Mouse (Mus musculus): ENCODE results near the gene Myrip. TPM values are rescaled to one million over a fixed set of nuclear protein-coding genes. Genes with fewer than 3 reads are reported as not detected.
A peak's percentile ranks its signal among the peaks of the same experiment; 100 is the strongest.
"Not testable (repeated sequence)": the region's sequence is repeated elsewhere in the genome, so short reads cannot be mapped to it uniquely, and the experiment has no call there.

Gene Myrip
- polyA plus RNA-seq, 1 experiment, result 2.2 TPM

DNA sequence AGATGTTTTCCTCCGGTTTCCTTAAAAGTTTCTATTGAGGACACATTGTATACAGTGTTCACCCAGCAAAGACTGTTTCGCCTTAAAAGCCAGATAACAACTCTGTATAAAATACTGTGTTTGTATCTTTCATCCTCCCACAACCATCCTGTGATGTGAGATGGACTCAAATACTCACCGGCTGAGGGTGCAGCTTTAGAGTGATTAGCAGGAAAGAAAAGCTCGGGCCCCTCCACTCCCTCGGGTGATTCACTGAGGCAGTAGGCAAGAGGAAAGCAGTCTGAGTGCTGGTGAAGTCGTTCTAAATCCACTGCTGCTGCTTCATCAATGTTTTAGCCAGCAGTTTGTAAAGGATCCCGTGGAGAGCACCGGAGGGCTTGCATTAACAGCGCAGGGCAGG is 93.9 kb downstream of the Myrip start:
- no peak for DNase-seq (ENCODE audit: low read depth)

DNA sequence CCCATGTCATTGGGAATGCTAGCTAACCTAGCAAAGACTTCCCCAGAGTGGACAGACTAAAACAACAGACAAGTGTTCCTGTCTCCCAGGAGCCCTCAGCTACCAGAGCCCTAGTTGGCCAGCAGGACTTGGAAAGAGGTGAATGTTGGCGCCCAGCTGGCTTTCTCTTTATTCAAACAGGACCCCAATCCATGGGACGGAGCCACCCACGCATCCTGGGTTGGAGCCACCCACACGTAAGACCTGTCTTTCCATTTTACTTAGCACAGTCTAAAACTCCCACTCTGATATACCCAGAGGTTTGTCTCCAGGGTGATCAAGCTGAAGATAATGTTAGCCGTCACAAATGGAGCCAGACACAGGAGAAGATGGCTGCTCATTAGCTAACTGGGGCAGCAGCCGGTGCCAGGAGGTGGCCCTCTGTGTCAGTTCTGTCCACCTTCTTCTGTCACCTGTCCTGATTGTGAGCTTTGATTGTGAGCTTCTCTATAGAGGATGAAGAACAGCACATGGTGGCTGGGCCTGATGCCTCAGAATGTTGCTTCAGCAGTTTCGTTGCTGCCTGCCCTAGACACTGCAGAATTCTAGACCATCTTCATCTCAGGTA is 95.4 kb downstream of the Myrip start:
- DNase-seq (ENCODE audit: low read depth), result no peak

DNA sequence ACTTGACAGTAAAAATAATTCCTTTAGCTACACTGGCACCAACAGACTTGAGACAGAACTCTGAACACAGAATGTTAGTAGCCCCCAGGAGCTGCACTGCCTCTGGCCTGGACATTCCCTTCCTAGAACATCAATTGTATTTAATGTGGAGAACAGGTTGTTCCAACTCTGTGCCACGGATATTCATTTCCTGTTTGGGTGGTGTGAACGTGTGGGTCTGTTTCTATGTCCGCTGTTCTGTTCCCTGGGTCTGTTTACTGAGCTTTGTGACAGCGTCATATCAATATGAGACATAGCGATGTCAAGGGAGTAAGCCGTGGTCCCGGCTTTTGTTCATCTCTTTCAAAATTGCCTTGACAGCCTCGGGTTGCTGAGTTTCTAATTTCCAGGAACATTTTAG is 97.0 kb downstream of the Myrip start:
- no peak for DNase-seq (ENCODE audit: low read depth)

DNA sequence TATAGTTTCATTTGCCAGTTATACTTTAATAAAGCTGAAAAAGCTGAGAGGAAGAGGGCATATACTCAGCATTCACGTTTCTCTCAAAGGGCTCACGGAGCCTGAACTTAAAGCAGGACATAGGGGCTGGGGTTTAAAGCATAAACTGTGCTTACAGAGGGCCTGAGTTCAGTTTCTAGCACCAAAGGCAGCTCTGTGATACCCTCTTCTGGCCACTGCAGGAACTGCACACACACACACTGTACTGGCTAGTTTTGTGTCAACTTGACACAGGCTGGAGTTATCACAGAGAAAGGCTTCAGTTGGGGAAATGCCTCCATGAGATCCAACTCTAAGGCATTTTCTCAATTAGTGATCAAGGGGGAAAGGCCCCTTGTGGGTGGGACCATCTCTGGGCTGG is 98.2 kb downstream of the Myrip start:
- not testable (repeated sequence) for DNase-seq (ENCODE audit: low read depth)

GRCm38 (mm10) chr9:120402368-120402767 is 101.1 kb downstream of the Myrip start:
- no peak for DNase-seq (ENCODE audit: low read depth)

GRCm38 (mm10) chr9:120403661-120404060 is 102.3 kb downstream of the Myrip start:
- no peak for DNase-seq (ENCODE audit: low read depth)

GRCm38 (mm10) chr9:120409663-120410181 is 108.4 kb downstream of the Myrip start:
- no peak for DNase-seq (ENCODE audit: low read depth)

DNA sequence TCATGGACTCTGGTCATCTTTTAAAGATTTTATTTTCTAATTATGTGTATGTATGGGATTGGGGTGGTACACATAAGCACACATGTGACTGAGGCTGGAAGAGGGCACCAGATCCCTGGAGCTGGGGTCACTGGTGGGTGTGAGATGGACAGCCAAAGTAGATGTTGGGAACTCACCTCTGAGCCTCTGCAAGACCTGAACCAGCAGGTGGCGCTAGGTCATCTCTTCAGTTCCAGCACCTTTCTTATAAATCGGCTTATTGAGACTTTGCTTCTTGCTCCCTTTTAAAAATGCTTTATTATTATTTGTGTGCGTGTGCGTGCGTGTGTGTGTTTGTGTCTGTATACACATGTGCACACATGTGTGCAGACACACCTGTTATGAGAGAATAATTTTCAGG is 109.1 kb downstream of the Myrip start:
- DNase-seq (ENCODE audit: low read depth), result no peak

DNA sequence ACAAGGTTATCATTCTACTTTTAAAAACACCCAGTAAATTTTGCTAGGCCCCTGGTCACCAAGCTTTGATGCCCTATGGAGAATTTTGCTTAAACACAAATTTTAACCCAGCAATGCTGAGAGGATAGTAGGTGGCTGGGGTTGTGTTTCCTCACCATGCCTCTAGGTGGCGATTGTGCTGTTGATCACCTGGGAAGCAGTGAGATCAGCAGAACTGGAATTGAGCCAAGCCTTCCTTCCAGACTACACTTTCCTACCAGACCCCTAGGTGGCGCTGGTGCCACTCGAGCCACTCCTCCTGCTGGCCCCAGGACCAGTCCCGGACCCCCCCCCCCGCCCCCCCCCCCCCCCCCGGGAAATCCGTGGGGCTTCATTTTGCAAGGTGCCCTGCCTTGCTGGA is 114.2 kb downstream of the Myrip start:
- no peak for DNase-seq (ENCODE audit: low read depth)

DNA sequence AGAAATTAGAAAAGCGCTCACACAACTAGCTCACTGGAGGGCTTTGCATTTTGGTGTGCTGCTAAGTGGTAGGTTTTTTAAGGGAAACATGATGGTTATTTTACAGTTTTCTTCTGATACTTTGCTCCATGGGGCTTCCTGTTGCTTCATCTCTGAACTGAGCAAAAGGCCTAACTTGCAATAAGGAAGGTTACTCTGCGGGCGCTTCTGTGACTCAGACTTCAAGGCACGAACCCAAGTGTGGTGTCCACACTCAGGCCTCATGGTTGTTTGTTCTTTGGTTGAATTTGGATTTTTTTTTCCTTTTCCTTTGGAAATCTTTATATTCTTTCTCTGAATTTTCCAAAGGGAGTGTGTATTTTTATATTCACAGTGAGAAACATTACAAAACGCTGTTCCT is 114.8 kb downstream of the Myrip start:
- no peak for DNase-seq (ENCODE audit: low read depth)

- DNase-seq (ENCODE audit: low read depth), result no peak
Measured at GRCm38 (mm10) chr9:120416729-120417128, 115.4 kb downstream of the Myrip start.

- DNase-seq (ENCODE audit: low read depth), result no peak
Measured at GRCm38 (mm10) chr9:120418582-120418981, 117.3 kb downstream of the Myrip start.

DNA sequence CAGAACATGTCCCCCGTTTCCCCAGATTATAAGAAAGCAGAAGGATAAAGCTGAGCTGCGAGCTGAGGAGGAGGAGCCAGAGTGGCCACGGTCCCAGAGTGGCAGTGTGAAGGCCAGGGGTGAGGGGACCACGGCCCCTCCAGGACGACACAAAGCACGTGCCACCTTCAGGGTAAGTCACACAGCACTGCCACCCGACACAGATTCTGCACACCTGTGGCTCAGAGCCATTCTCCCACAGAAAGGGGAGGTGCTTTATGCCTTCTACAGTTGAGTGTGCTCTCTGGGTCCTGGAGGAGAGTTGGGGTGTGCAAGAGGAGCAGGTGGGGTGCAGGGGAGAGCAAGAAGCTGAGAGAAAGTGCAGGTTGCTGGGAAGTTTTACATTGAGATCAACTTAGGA is 123.3 kb downstream of the Myrip start:
- DNase-seq (ENCODE audit: low read depth), result no peak

- no peak for DNase-seq (ENCODE audit: low read depth)
Measured at GRCm38 (mm10) chr9:120425768-120426167, 124.5 kb downstream of the Myrip start.

DNA sequence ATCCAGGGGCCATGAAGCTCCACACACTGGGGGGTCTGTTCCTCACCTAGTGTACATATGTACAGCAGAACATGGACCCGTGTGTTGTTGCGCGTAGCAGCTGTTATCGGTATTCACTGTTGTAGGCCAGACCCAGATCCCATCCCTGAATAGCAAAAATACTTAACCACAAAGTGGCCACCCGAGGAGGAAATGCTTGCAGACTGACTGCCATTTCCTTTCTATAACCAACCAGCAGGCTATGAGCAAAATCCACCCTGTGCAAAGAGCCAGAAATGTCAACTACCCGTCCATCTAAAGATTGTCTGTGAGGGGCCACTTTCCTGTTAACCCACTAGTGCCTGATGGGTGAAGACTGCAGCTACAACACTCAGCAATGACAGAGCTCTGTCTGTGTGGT is 126.9 kb downstream of the Myrip start:
- DNase-seq (ENCODE audit: low read depth), result no peak

GRCm38 (mm10) chr9:120433747-120434146 is 132.4 kb downstream of the Myrip start:
- no peak for DNase-seq (ENCODE audit: low read depth)

GRCm38 (mm10) chr9:120435841-120436240 is 134.5 kb downstream of the Myrip start:
- no peak for DNase-seq (ENCODE audit: low read depth)

DNA sequence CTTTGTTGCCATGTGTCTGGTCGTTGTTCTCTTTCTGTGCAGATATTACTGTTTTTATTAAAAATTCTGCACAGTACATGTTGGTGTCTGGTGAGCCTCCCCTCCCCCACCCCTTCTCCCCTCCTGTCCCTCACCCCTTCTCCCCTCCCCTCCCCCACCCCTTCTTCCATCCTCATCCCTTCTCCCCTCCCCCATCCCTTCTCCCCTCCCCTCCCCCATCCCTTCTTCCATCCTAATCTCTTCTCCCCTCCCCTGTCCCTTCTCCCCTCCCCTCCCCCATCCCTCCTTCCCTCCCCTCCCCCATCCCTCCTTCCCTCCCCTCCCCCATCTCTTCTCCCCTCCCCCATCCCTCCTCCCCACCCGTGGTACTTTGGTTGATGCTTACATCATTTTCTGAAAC is 135.5 kb downstream of the Myrip start:
- no peak for DNase-seq (ENCODE audit: low read depth)

GRCm38 (mm10) chr9:120437266-120437876 is 136.1 kb downstream of the Myrip start:
- DNase-seq (ENCODE audit: low read depth), result no peak

DNA sequence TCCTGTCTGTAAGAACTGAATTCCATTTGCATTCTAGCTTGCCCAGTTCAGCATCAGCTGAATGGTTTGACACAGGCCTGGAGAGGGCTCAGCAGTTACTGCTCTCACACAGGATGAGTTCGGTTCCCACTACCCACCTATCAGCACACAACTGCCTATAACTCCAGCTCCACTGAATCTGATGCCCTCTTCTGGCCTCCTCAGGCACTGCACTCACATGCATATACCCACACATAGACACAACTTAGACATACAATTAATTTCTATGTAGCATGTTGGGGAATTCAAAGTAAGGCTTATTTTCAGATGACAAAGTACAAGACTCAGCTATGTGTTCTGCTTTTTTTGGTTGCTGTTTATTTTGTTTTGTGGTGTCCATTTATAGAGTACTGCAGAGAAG is 137.0 kb downstream of the Myrip start:
- no peak for DNase-seq (ENCODE audit: low read depth)

- peak; percentile 34 for DNase-seq (ENCODE audit: low read depth)
Measured at GRCm38 (mm10) chr9:120438781-120439180, 137.5 kb downstream of the Myrip start.

GRCm38 (mm10) chr9:120444642-120445041 is 143.3 kb downstream of the Myrip start:
- DNase-seq (ENCODE audit: low read depth), result no peak

GRCm38 (mm10) chr9:120449696-120450329 is 148.5 kb downstream of the Myrip start:
- no peak for DNase-seq (ENCODE audit: low read depth)
